Mouse (Mus musculus): ENCODE results near the gene Cyb561d1. TPM values are rescaled to one million over a fixed set of nuclear protein-coding genes. Genes with fewer than 3 reads are reported as not detected.

The Cyb561d1 gene
- polyA plus RNA-seq, 1 experiment from 2014 or later = 2.8 TPM

DNA sequence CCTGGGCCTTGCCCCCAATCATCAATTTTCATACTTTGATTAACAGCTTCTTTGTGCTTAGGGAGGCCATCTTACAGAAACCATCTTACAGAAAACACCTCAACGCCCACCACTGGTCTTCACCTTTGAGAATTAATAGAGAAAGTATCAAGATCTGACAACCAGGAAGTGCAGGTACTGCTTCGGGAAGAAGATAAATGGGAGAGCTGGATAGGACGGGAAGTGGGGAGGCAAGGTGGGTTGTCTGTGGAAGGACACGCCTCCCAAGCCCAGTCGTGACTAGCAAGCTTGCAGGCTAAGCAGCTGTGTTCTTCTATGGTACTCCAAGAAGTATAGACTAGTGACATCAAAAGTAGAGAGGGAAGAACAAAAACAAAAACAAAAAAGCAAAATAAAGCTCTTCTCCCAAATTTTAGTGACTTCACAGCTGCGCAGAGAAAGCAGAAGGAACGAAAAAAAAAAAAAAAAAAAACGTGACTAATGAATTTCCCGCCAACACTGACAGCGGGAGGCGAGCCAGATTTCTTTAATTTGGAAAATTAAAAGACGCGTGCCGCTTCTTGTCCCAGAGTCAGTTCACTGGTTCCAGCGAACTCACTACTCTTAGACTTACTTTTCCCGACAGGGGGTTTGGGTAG, 15.4 kb downstream of the Cyb561d1 start:
- Histone ChIP-seq H3K36me3 (no peaks in the 10 kb centered on the region), H3K27ac (no peak overlapping the region), H3K4me2 (peak overlapping the region; percentile 98), H3K27me3 (replicated peaks) (peaks cover 74% of the 10 kb centered on the region), H3K9me3 (replicated peaks) (no peaks in the 10 kb centered on the region), H3K4me3 (peak overlapping the region; percentile 72), H3K4me1 (peaks cover 28% of the 10 kb centered on the region), H3K9ac (peak overlapping the region; percentile 27; the same call in 1 of the 2 replicates)
- WGBS (ENCODE audit: insufficient replicate concordance) = 4% methylated on average over 16 of the region's 16 CpGs
- ATAC-seq = no peak

- ATAC-seq = no peak
- no peak overlapping the region for H3K9ac ChIP-seq
- H3K4me1 ChIP-seq = peaks cover 22% of the 10 kb centered on the region
- no peak overlapping the region for H3K27ac ChIP-seq
- H3K4me2 ChIP-seq = no peak overlapping the region
- H3K4me3 ChIP-seq = no peak overlapping the region
- H3K9me3 ChIP-seq (replicated peaks) = no peaks in the 10 kb centered on the region
- H3K36me3 ChIP-seq = no peaks in the 10 kb centered on the region
- peaks cover 72% of the 10 kb centered on the region for H3K27me3 ChIP-seq (replicated peaks)
- WGBS (ENCODE audit: insufficient replicate concordance) = 45% methylated on average over 3 of the region's 3 CpGs
Measured at GRCm38 (mm10) chr3:108184742-108185141, 16.3 kb downstream of the Cyb561d1 start.

GRCm38 (mm10) chr3:108180514-108180913, 20.5 kb downstream of the Cyb561d1 start:
- H3K4me1 ChIP-seq = peaks cover 3% of the 10 kb centered on the region; the same call in 1 of the 2 replicates
- no peak for ATAC-seq
- peaks cover 36% of the 10 kb centered on the region for H3K27me3 ChIP-seq (replicated peaks)

DNA sequence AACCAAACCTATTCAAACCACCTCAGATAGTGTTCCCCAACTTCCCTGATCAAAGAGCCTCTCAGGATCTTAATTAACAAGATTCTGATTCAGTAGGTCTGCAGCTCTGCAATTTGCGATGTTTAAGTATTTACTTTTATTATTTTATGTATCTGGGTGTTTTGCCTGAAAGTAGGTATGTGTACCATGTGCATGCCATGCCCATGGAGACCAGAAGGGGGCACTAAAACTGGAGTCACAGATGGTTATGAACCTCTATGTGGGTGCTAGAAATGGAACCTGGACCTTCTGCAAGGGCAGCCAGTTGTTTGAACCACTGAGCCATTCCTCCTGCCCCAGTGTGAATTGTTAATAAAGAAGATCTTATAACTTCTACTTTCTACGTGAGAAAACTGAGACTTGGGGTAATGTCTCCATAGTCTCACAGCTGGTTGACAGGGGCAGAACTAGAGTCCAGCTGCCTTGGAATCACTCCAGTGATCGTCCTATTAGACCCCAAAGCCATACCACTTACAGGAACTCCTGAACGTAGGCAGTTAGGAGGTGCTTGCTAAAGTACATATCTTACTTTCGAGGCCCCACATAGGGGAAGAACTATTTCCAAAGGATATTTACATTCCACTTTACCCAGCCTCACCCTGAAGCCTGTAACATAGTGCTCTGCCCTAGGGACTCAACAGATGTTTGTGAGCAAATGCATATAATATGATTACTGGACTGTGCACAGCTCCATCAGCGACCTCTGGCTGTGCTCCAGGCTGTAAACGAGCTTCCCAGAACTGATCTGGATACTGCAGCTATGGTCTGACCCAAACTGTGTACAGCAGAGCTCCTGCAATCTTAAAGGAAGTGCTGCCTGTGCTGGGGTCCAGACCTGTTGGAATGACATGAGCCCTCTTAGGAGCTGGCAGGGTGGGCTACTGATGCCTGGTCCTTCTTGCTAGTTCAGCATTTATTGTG, 22.0 kb downstream of the Cyb561d1 start:
- Histone ChIP-seq H3K36me3 (no peaks in the 10 kb centered on the region), H3K4me3 (no peak overlapping the region), H3K27ac (no peak overlapping the region), H3K4me2 (no peak overlapping the region), H3K9me3 (replicated peaks) (no peaks in the 10 kb centered on the region), H3K4me1 (no peaks in the 10 kb centered on the region), H3K9ac (no peak overlapping the region), H3K27me3 (replicated peaks) (peaks cover 35% of the 10 kb centered on the region)
- ATAC-seq = no peak
- 68% methylated on average over 7 of the region's 7 CpGs for WGBS (ENCODE audit: insufficient replicate concordance)

More at GRCm38 (mm10) chr3:108180514-108180913, 20.5 kb downstream of the Cyb561d1 start:
- Histone ChIP-seq H3K4me2 (no peak overlapping the region), H3K4me3 (no peak overlapping the region), H3K36me3 (no peaks in the 10 kb centered on the region), H3K9me3 (replicated peaks) (no peaks in the 10 kb centered on the region), H3K9ac (no peak overlapping the region), H3K27ac (no peak overlapping the region)
- 22% methylated on average over 2 of the region's 2 CpGs for WGBS (ENCODE audit: insufficient replicate concordance)

- Histone ChIP-seq H3K36me3 (no peaks in the 10 kb centered on the region), H3K27ac (no peak overlapping the region), H3K4me1 (no peaks in the 10 kb centered on the region), H3K9ac (no peak overlapping the region), H3K4me3 (no peak overlapping the region), H3K4me2 (no peak overlapping the region), H3K9me3 (replicated peaks) (no peaks in the 10 kb centered on the region), H3K27me3 (replicated peaks) (peaks cover 39% of the 10 kb centered on the region)
- no peak for ATAC-seq
- WGBS (ENCODE audit: insufficient replicate concordance) = 48% methylated on average over 14 of the region's 14 CpGs
Measured at GRCm38 (mm10) chr3:108174672-108175531, 26.1 kb downstream of the Cyb561d1 start.

DNA sequence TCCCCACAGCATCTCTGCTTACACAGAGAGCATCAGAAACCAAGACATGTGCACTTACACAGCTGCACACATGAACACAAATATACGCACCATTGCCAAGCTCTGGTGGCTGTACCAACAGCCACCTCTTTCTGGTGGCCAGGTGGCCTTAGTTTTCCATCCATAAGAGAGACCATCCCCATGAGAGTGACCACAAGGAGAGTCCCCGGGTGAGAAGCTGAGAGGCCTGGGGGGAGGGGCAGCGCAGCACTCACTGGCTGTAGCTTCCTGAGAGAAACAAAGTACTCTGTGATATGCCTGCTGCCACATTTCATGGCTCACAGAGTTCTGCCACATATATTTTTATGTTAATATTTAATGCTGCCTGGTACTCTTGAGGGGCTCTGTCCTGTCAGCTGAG, 31.8 kb downstream of the Cyb561d1 start:
- no peaks in the 10 kb centered on the region for H3K4me1 ChIP-seq
- peaks cover 36% of the 10 kb centered on the region for H3K27me3 ChIP-seq (replicated peaks)
- WGBS (ENCODE audit: insufficient replicate concordance) = 48% methylated on average over 3 of the region's 3 CpGs
- H3K4me2 ChIP-seq = no peak overlapping the region
- no peak overlapping the region for H3K9ac ChIP-seq
- no peaks in the 10 kb centered on the region for H3K36me3 ChIP-seq
- H3K27ac ChIP-seq = no peak overlapping the region
- no peaks in the 10 kb centered on the region for H3K9me3 ChIP-seq (replicated peaks)
- ATAC-seq = no peak
- H3K4me3 ChIP-seq = no peak overlapping the region

DNA sequence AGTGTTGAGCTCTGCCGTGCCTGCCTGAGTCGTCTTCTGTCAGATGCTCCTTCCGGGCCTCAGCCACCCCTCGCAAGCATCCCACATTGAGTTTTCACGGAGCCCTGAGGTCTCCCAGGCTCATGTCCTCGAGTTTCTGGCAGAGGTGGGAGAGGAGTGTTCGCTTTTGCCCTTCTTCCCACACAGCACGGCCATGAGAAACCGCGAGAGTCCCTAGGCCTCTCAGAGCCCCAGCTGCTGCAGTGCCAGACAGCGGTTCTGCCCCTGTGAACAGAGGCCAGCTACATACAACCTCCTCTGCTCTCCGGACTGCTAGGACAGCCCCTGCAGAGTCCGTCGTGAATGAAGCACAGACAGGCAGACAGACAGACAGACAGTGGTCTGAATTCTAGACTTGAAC, 33.5 kb downstream of the Cyb561d1 start:
- H3K4me3 ChIP-seq = no peak overlapping the region
- no peak overlapping the region for H3K4me2 ChIP-seq
- no peaks in the 10 kb centered on the region for H3K4me1 ChIP-seq
- H3K9ac ChIP-seq = no peak overlapping the region
- peaks cover 30% of the 10 kb centered on the region for H3K27me3 ChIP-seq (replicated peaks)
- 52% methylated on average over 14 of the region's 14 CpGs for WGBS (ENCODE audit: insufficient replicate concordance)
- H3K36me3 ChIP-seq = no peaks in the 10 kb centered on the region
- ATAC-seq = no peak
- H3K27ac ChIP-seq = no peak overlapping the region
- H3K9me3 ChIP-seq (replicated peaks) = no peaks in the 10 kb centered on the region

GRCm38 (mm10) chr3:108166486-108167211, 34.4 kb downstream of the Cyb561d1 start:
- Histone ChIP-seq H3K4me3 (no peak overlapping the region), H3K27ac (no peak overlapping the region), H3K4me1 (no peaks in the 10 kb centered on the region), H3K9ac (no peak overlapping the region), H3K27me3 (replicated peaks) (peaks cover 27% of the 10 kb centered on the region), H3K9me3 (replicated peaks) (no peaks in the 10 kb centered on the region), H3K36me3 (no peaks in the 10 kb centered on the region), H3K4me2 (no peak overlapping the region)
- WGBS (ENCODE audit: insufficient replicate concordance) = 34% methylated on average over 10 of the region's 11 CpGs
- no peak for ATAC-seq

DNA sequence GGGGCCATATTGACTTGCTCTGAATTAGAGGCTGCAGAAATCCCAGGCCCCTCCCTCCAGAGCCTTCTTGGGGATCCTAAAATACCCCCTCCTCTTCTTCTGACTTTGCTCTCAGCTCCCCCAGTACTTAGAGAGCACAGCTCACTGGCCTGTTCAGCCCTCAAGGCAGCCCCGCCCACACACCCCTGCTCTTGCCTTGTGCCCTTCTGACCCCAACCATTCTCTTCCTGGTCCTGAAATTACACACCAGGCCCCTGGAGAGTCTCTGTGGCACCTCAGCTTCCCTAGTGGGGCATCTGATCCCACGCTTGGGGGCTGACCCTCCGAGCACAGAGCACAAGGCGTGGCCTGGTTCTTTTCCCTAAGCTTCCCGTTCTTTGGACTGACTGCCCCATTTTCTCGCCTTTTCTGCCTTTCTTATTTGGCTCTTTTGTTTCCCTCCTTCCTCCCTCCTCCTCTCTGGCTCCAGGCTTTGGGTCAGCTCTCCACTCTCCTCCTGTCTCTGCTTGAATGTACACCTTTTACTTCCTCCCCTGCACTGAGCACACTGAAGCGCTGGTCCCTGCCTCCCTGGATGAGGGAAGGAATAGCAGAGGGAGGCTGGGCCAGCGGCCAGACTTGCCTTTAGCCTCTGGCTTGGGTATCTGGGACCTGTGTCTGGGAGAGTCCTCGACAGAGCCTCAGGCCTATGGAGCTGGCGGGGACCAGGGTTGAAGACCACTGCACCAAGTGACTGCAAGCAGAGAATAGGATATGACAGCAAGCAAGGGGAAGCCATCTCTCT, 35.3 kb downstream of the Cyb561d1 start:
- no peaks in the 10 kb centered on the region for H3K9me3 ChIP-seq (replicated peaks)
- H3K4me3 ChIP-seq = no peak overlapping the region
- H3K27ac ChIP-seq = no peak overlapping the region
- no peaks in the 10 kb centered on the region for H3K36me3 ChIP-seq
- H3K4me1 ChIP-seq = no peaks in the 10 kb centered on the region
- WGBS (ENCODE audit: insufficient replicate concordance) = 55% methylated on average over 10 of the region's 10 CpGs
- 0 out of 2 replicates have a peak, but pooled peaks have one; percentile 27 for ATAC-seq
- no peak overlapping the region for H3K4me2 ChIP-seq
- H3K27me3 ChIP-seq (replicated peaks) = peaks cover 30% of the 10 kb centered on the region
- no peak overlapping the region for H3K9ac ChIP-seq

DNA sequence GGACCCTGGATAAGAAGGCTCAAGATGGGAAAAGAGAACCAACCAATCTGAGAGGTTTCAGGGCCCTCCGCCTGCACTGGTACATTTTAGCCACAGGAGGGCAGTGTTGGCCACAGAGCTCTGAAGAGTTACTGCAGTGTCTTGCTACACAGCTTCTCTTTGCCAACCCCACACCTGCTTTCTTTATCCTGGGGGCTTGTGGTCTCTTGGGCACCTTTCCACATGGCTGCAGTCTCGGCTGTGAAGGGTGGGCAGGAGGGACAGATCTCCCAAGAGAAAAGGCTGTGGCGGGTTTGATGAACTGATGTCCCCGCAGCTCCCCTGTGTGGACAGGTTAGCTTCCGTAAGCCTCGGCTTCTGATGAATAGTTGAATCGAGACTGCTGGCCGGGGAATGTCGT, 36.2 kb downstream of the Cyb561d1 start:
- no peak overlapping the region for H3K4me2 ChIP-seq

More for the DNA sequence above, 36.2 kb downstream of the Cyb561d1 start:
- H3K9me3 ChIP-seq (replicated peaks) = no peaks in the 10 kb centered on the region
- H3K4me3 ChIP-seq = no peak overlapping the region
- H3K9ac ChIP-seq = no peak overlapping the region
- 0 out of 2 replicates have a peak, but pooled peaks have one; percentile 3 for ATAC-seq
- no peaks in the 10 kb centered on the region for H3K36me3 ChIP-seq
- no peak overlapping the region for H3K27ac ChIP-seq
- no peaks in the 10 kb centered on the region for H3K4me1 ChIP-seq
- H3K27me3 ChIP-seq (replicated peaks) = peaks cover 30% of the 10 kb centered on the region
- WGBS (ENCODE audit: insufficient replicate concordance) = 28% methylated on average over 9 of the region's 9 CpGs
